Mouse (Mus musculus) liver, adult 2 months (tissue): Measurements from ENCODE around the gene Bmp8a.

Source experiments
- CTCF ChIP-seq: fragments of 200-500 bp; IDR thresholded peaks from 2 replicates; pipeline ENCODE4 v1.5.1; 2011; ENCODE audit warnings: low read depth, low read length, control low read depth
- POLR2A ChIP-seq: fragments of 200-500 bp; IDR thresholded peaks from 2 replicates; pipeline ENCODE4 v1.6.1; 2011; ENCODE audit warnings: low read length, control low read depth; ENCODE audit not compliant: insufficient read depth; ENCODE audit errors: extremely low read depth

- TF ChIP-seq CTCF: no peak
- no peak for TF ChIP-seq POLR2A
Observed at GRCm38 (mm10) chr4:123292390-123292789, 50.7 kb downstream of the Bmp8a start.
